Mouse (Mus musculus) olfactory bulb, adult 2 months (tissue): Measurements from ENCODE around the gene Wasf3.

Source experiments
- CTCF ChIP-seq: fragments of 200-500 bp; IDR thresholded peaks from 2 replicates; pipeline ENCODE4 v1.5.1; 2012; ENCODE audit warnings: low read depth, mild to moderate bottlenecking, low read length, moderate library complexity; ENCODE audit not compliant: insufficient read depth
- POLR2A ChIP-seq: fragments of 200-500 bp; IDR thresholded peaks from 2 replicates; pipeline ENCODE4 v1.6.1; 2012; ENCODE audit warnings: mild to moderate bottlenecking, low read depth, low read length, moderate library complexity; ENCODE audit not compliant: insufficient read depth

GRCm38 (mm10) chr5:146403923-146404322 lies 19.1 kb downstream of the Wasf3 start:
- TF ChIP-seq POLR2A (no peak), CTCF (no peak)
